Mouse (Mus musculus): ENCODE results near the gene Epb41l2. TPM values are rescaled to one million over a fixed set of nuclear protein-coding genes. Genes with fewer than 3 reads are reported as not detected.

Epb41l2 gene
- total RNA-seq, 2 experiments from 2014 or later: 7.4 to 9.6 TPM

DNA sequence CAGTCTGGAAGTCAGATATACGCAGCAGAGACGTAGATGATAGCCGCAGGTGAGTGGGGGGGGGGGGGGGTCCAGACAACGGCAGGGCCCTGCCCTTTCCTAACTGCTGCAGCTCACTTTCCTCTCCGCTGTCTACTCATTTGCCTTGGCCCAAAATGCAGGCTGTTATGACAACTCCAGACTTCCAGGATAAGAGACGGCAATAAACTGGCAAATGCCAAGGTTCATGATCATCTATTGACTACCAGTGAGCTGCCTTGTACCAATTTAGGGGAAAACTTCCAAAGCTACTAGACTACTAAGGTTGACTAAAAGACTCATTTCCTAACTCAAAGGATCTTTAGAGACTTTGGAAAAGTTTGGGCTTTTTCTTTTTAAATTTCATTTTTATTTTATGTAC lies 177.0 kb downstream of the Epb41l2 start:
- ATAC-seq (replicated peaks; ENCODE audit: low FRiP score, poor library complexity, severe bottlenecking): no peak

DNA sequence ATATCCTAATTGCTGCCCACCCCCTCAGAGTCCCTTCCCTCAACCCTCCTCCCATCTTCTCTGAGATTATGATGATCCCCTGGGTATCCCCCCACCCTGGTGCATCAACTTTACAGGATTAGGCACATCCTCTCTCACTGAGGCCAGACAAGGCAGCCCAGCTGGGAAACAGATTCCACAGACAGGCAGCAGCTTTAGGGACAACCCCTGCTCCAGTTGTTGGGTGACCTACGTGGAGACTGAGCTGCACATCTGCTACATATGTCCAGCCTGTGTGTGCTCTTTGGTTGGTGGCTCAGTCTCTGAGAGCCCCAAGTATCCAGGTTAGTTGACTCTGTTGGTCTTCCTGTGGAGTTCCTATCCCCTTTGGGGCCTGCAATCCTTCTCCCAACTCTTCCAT lies 179.1 kb downstream of the Epb41l2 start:
- ATAC-seq (replicated peaks; ENCODE audit: low FRiP score, poor library complexity, severe bottlenecking): no peak

DNA sequence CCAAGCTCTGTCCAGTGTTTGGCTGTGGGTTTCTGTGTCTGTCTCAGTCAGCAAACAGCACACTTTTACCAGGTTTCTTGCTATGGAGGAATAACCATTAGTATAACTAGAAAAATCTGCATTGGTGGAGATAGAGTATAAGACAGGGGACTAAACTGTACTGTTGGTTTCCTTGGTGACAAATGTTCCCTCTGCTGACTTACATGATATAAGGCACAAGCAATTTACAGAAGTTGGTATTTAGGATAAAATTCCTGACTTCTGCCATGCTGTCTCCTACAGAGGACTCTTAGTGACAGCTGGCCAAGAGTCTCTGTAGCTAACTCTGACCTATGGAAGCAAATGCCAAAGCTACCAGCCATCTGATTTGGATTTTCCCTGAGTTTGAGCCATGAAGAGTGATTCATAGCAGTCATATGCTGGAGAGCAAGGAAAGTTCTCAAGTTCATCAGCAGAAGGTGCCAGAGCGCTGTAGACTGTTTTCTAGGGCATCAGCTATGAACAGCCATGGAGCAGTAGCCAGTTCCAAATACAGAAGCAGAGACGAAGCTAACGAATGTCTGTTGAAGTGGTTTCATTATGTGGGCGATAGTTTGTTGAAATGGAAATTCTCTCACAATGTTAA lies 179.7 kb downstream of the Epb41l2 start:
- ATAC-seq (replicated peaks; ENCODE audit: low FRiP score, poor library complexity, severe bottlenecking): no peak

DNA sequence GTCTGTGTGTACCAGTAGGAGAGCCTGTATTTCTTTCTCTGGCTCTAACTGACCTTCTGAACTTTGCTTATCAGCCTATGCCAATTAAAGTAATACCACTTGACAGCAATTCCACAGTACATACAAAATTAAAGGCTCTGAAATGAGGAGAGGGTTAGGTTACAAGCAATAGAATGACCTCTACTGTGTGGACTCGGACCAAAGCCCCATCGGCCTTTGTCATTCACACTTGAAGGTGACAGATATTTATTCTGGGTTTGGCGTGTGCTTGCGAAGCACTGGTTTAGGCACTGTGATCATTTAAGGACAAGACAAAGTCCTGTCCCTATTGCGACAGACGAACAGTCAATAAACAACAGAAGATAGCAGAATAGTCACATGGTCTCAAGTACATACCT lies 180.2 kb downstream of the Epb41l2 start:
- no peak for ATAC-seq (replicated peaks; ENCODE audit: low FRiP score, poor library complexity, severe bottlenecking)

DNA sequence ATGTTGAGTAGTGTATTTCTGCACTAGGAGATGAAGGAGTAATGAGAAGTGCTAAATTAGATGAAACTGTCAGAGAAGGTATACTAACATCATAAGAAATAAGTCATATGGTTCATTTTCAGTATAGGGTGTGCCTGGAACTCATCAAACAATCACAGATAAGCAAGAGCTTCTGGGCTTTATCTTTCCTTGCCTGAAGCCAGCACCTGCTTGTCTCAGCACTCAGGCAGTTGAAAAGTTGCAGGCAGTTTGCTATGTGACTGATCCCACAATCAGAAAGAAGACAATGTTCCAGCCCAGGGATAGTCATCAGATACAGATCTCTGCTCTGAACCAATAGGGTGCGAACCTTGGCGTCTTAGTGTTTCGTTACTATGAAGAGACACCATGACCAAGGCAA lies 181.5 kb downstream of the Epb41l2 start:
- ATAC-seq (replicated peaks; ENCODE audit: low FRiP score, poor library complexity, severe bottlenecking): no peak

DNA sequence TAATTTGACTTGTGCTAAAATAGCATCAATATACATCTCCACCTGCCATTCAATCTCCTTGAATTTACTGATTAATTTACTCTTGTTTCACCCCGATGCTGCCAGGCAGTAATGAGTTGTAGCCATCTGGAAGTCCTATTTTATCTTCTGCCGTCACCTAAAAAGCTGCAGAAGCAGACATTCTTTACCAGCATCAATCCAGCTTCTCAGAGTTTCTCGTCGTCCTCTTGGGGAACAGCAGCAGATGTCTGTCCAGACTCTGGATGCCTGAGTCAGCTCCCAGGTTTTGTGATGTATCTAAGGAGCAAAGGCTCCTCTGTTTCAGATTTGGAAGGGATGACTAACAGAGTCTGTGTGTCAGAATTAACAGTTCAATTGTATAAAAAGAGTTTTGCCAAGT lies 193.3 kb downstream of the Epb41l2 start:
- ATAC-seq (replicated peaks; ENCODE audit: low FRiP score, poor library complexity, severe bottlenecking): no peak

DNA sequence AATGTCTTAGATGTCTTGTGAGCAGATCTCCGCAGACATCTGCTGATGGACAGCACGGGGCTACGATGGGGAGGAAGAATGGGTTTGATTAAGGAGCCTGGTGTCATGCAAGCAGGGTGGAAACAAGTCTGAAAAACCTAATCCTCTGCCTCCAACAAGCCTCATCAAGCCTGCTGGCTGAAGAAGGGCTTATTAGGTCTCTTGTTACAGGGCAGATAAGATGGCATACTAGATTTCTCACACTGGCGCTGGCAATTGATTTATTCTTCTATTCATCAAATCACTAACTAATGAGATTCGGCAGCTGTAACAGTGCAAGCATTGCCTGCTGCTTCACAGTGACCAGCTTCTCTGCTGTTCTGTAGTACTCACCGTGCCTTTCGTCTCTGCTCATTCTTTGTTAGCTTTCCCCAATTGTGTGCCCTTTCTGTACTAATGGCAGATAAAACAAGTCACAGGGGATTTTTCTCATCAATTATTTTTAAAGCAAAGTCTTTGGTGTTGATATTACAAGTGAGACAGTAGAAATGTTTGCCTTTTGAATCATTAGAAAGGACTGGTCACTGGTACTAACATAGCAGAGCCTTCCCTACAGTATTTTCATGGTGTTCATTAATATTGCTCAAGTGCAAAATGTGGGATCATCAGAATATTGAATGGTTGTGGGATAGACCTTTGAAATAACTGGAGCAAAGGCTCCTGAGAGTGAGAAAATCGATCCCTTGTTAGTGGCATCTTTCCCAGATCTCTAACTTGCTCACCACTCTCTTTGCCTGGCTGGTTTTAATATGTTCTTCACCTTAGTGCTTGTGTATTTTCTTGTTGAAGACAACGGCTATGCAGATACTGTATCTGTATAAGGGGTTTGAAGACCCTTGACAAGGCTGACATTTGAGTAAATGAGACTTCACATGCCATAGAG lies 212.0 kb downstream of the Epb41l2 start:
- ATAC-seq (replicated peaks; ENCODE audit: low FRiP score, poor library complexity, severe bottlenecking): no peak

Other genes starting within 250 kb of the Epb41l2 start
- gene Akap7, start 51.9 kb upstream of the Epb41l2 start, total RNA-seq (2015; ENCODE audit: low replicate concordance): 77.8 and 87.2 TPM in 2 replicates
- gene Akap7, start 51.9 kb upstream of the Epb41l2 start, total RNA-seq (2017; ENCODE audit: low replicate concordance): 80.0 and 82.3 TPM in 2 replicates
- not detected in 2 replicates for gene Smlr1, start 176.5 kb downstream of the Epb41l2 start, total RNA-seq (2015; ENCODE audit: low replicate concordance)
- not detected in 2 replicates for gene Smlr1, start 176.5 kb downstream of the Epb41l2 start, total RNA-seq (2017; ENCODE audit: low replicate concordance)

All from erythroid progenitor cell, adult 5-6 weeks (primary cell).